Mouse (Mus musculus) limb, embryonic 10.5 days (tissue): ENCODE measurements at regions not wholly inside any gene's neighbourhood (a gene's known extent, or its start where the extent isn't known, plus 50 kb on each side); places are given as distances from the start of the nearest gene placed in this dataset.
A peak's percentile ranks its signal among the peaks of the same experiment; 100 is the strongest.
"Not testable (repeated sequence)": the region's sequence is repeated elsewhere in the genome, so short reads cannot be mapped to it uniquely, and the experiment has no call there.

Experiments used
- DNase-seq: peaks from one replicate; pipeline ENCODE4 v3.0.0-alpha.2; 2017; ENCODE audit warnings: low spot score
- H3K27ac ChIP-seq: fragments of 300-500 bp; sonication (generic); 2 replicates; pipeline ENCODE4 v1.5.1; 2016; ENCODE audit warnings: mild to moderate bottlenecking
- H3K27me3 ChIP-seq: fragments of 300-500 bp; sonication (generic); 2 replicates; pipeline ENCODE4 v1.6.1; 2016; ENCODE audit warnings: low read depth, mild to moderate bottlenecking; ENCODE audit not compliant: poor library complexity, severe bottlenecking
- H3K36me3 ChIP-seq: fragments of 300-500 bp; sonication (generic); 2 replicates; pipeline ENCODE4 v1.6.1; 2016; ENCODE audit warnings: mild to moderate bottlenecking, moderate library complexity
- H3K4me1 ChIP-seq: fragments of 300-500 bp; sonication (generic); 2 replicates; pipeline ENCODE4 v1.6.1; 2016
- H3K4me3 ChIP-seq: fragments of 300-500 bp; sonication (generic); 2 replicates; pipeline ENCODE4 v1.5.1; 2016; ENCODE audit warnings: mild to moderate bottlenecking, moderate library complexity
- H3K9me3 ChIP-seq: fragments of 300-500 bp; sonication (generic); replicated peaks from 2 replicates; pipeline ENCODE4 v1.6.1; 2016; ENCODE audit warnings: mild to moderate bottlenecking
- WGBS: fragments of 180-500 bp; shearing (Covaris S2); methylation state at CpG from one replicate; pipeline ENCODE4 v1.1.7; 2016; 5-methylcytosine and 5-hydroxymethylcytosine counted together

DNA sequence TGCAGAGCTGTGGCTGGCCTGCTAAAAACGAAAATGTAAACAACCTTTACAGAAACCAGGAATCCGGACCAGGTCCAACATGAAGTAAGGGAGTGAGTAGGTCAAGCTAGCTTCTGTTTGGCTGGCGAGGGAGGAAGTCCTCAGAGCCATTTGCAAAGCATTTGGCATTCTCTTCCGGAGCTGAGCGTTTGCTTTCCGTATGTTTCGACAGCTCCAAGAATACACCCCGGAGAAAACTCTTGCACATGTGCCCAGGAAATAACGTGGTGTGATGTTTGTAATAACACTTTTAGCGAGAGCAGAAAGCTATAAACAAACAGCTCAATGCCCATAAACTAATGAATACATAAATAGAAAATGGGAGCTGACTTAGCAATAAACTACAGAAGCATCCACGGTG, 131.6 kb upstream of the Ubl3 start:
- no peak overlapping the region for H3K27ac ChIP-seq
- peaks cover 16% of the 10 kb centered on the region for H3K4me1 ChIP-seq
- WGBS: 85% methylated on average over 11 of the region's 11 CpGs
- H3K9me3 ChIP-seq: no peaks in the 10 kb centered on the region
- H3K27me3 ChIP-seq: no peaks in the 10 kb centered on the region
- no peaks in the 10 kb centered on the region for H3K36me3 ChIP-seq
- no peak overlapping the region for H3K4me3 ChIP-seq
- no peak for DNase-seq

- 96% methylated on average over 6 of the region's 6 CpGs for WGBS
- Histone ChIP-seq H3K27me3 (no peaks in the 10 kb centered on the region), H3K9me3 (no peaks in the 10 kb centered on the region), H3K36me3 (no peaks in the 10 kb centered on the region), H3K4me1 (no peaks in the 10 kb centered on the region), H3K4me3 (no peak overlapping the region), H3K27ac (no peak overlapping the region)
- DNase-seq: no peak
Measured at GRCm38 (mm10) chr5:148682553-148682952, 130.0 kb upstream of the Ubl3 start.

- no peaks in the 10 kb centered on the region for H3K9me3 ChIP-seq
- no peaks in the 10 kb centered on the region for H3K27me3 ChIP-seq
- no peak overlapping the region for H3K27ac ChIP-seq
- no peak for DNase-seq
- H3K4me1 ChIP-seq: no peaks in the 10 kb centered on the region
- 91% methylated on average over 5 of the region's 5 CpGs for WGBS
- H3K4me3 ChIP-seq: no peak overlapping the region
- no peaks in the 10 kb centered on the region for H3K36me3 ChIP-seq
Measured at GRCm38 (mm10) chr5:148680341-148680740, 127.8 kb upstream of the Ubl3 start.

DNA sequence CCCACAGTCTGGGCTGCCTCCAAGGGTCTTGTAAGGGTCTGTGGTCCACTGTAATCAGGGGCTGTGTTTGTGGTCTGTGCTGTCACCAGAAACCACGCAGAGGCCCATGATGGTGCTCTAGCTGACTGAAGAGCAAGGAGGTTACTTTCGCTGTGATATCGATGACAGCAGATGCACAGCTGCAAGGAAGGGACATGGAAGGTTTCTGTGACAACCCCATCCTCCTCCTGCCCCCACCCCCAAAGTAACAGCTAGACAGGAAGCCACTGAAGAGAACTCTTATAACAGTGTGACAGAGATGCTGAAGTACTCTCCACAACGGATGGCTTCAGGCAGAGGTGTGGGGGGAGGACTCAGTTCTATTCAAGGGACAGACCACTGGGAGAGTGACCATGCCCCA, 127.0 kb upstream of the Ubl3 start:
- Histone ChIP-seq H3K27ac (no peak overlapping the region), H3K36me3 (no peaks in the 10 kb centered on the region), H3K27me3 (no peaks in the 10 kb centered on the region), H3K4me1 (no peaks in the 10 kb centered on the region), H3K9me3 (no peaks in the 10 kb centered on the region), H3K4me3 (no peak overlapping the region)
- DNase-seq: no peak
- WGBS: 98% methylated on average over 4 of the region's 4 CpGs

- not testable (repeated sequence) for H3K27me3 ChIP-seq, H3K9me3 ChIP-seq, H3K36me3 ChIP-seq, DNase-seq, H3K4me3 ChIP-seq, H3K27ac ChIP-seq
- WGBS: 95% methylated on average over 12 of the region's 12 CpGs
- H3K4me1 ChIP-seq: peaks cover 12% of the 10 kb centered on the region; the same call in 1 of the 2 replicates
Measured at GRCm38 (mm10) chr5:148678285-148678937, 125.8 kb upstream of the Ubl3 start.

- Histone ChIP-seq H3K36me3 (no peaks in the 10 kb centered on the region), H3K27me3 (no peaks in the 10 kb centered on the region), H3K9me3 (0 out of 2 replicates have a peak, but pooled peaks cover 2% of the 10 kb centered on the region), H3K4me3 (no peak overlapping the region), H3K27ac (peak overlapping the region; percentile 44), H3K4me1 (peaks cover 13% of the 10 kb centered on the region; the same call in 1 of the 2 replicates)
- 84% methylated on average over 12 of the region's 12 CpGs for WGBS
- no peak for DNase-seq
Measured at GRCm38 (mm10) chr5:148674281-148674680, 121.7 kb upstream of the Ubl3 start.

DNA sequence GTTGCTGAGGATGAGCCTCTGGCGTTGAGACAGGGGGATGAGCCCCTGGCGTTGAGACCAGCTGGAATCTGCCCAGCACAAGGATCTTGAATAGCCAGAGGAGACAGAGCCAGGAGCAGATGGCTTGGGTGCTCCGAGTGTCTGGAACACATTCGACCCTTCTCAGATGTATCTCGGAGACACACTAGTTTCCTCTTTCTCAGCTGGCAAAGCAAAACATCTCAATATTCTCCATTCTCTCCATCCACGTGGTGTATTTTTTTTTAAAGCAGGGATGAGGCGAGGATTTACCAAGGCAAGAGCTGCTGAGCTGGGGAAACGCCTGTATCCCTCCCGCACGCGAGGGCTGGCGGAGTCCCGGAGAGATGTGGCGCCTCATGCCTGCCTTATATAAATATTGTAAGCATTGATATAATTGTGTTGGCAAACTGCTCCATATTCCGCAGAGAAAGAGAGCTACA, 109.7 kb upstream of the Ubl3 start:
- Histone ChIP-seq H3K4me3 (no peak overlapping the region), H3K27ac (no peak overlapping the region), H3K36me3 (no peaks in the 10 kb centered on the region), H3K9me3 (no peaks in the 10 kb centered on the region), H3K27me3 (no peaks in the 10 kb centered on the region), H3K4me1 (peaks cover 16% of the 10 kb centered on the region)
- DNase-seq: no peak
- WGBS: 89% methylated on average over 15 of the region's 15 CpGs

DNA sequence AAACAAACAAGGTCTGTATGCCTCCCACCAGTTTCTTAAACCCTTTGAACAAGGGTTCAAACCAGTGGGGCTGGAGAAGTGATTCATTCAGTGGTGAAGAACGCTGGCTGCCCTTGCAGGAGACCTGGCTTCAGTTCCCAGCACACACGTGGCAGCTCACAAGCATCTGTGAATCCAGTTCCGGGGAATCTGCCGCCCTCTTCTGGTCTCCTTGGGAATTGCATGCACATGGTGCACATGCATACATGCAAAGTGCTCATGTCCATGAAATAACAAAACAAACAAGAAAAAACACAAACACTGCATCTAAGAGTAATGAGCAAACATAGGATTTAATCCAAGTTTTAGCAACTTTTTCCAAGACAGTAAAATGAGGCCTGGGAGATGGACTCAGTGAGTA, 108.5 kb upstream of the Ubl3 start:
- no peak for DNase-seq
- Histone ChIP-seq H3K27me3 (no peaks in the 10 kb centered on the region), H3K4me3 (no peak overlapping the region), H3K4me1 (peaks cover 5% of the 10 kb centered on the region), H3K27ac (no peak overlapping the region), H3K36me3 (no peaks in the 10 kb centered on the region), H3K9me3 (no peaks in the 10 kb centered on the region)
- 82% methylated on average over 4 of the region's 4 CpGs for WGBS

GRCm38 (mm10) chr5:148657936-148658640, 105.5 kb upstream of the Ubl3 start:
- no peak overlapping the region for H3K4me3 ChIP-seq
- no peaks in the 10 kb centered on the region for H3K27me3 ChIP-seq
- peaks cover 7% of the 10 kb centered on the region for H3K4me1 ChIP-seq
- H3K27ac ChIP-seq: no peak overlapping the region
- H3K9me3 ChIP-seq: no peaks in the 10 kb centered on the region
- no peaks in the 10 kb centered on the region for H3K36me3 ChIP-seq
- no peak for DNase-seq
- WGBS: 83% methylated on average over 4 of the region's 4 CpGs

- DNase-seq: no peak
- Histone ChIP-seq H3K4me3 (no peak overlapping the region), H3K9me3 (no peaks in the 10 kb centered on the region), H3K27ac (peak overlapping the region; percentile 47; the same call in 1 of the 2 replicates), H3K36me3 (no peaks in the 10 kb centered on the region), H3K4me1 (peaks cover 32% of the 10 kb centered on the region), H3K27me3 (no peaks in the 10 kb centered on the region)
- WGBS: 58% methylated on average over 7 of the region's 7 CpGs
Measured at GRCm38 (mm10) chr5:148652525-148653243, 100.1 kb upstream of the Ubl3 start.

DNA sequence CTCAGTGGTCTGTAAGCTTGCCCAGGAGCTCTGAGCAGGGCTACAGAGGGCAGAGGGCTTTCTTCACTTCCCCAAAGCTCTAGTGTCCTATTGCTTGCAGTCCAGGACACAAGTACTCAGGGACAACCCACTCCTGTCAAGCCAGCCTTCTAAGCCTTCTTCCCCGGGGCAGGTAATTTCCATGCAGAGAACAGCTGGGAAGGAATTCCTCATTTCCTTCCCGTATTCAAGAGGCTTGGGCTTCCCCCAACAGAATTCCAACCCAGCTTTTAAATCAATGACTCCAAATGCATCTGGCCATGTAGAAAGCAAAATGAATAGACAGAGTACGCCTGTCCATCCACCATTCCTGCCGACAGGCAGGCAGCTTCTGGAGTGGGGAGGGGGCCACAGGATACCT, 99.1 kb upstream of the Ubl3 start:
- DNase-seq: no peak

GRCm38 (mm10) chr5:148649573-148649972, 97.0 kb upstream of the Ubl3 start:
- DNase-seq, H3K4me3 ChIP-seq, H3K27ac ChIP-seq, H3K36me3 ChIP-seq, H3K9me3 ChIP-seq, H3K27me3 ChIP-seq: not testable (repeated sequence)
- 96% methylated on average over 7 of the region's 7 CpGs for WGBS
- peaks cover 48% of the 10 kb centered on the region for H3K4me1 ChIP-seq

More for the DNA sequence above, 99.1 kb upstream of the Ubl3 start:
- Histone ChIP-seq H3K4me3 (no peak overlapping the region), H3K9me3 (no peaks in the 10 kb centered on the region), H3K36me3 (no peaks in the 10 kb centered on the region), H3K27me3 (no peaks in the 10 kb centered on the region), H3K4me1 (peaks cover 32% of the 10 kb centered on the region), H3K27ac (0 out of 2 replicates have a peak overlapping the region, but pooled peaks have one; percentile 0)
- 66% methylated on average over 4 of the region's 4 CpGs for WGBS

- H3K27ac ChIP-seq: no peak overlapping the region
- no peaks in the 10 kb centered on the region for H3K27me3 ChIP-seq
- DNase-seq: no peak
- 85% methylated on average over 9 of the region's 9 CpGs for WGBS
- H3K4me1 ChIP-seq: peaks cover 48% of the 10 kb centered on the region
- no peaks in the 10 kb centered on the region for H3K9me3 ChIP-seq
- H3K4me3 ChIP-seq: no peak overlapping the region
- no peaks in the 10 kb centered on the region for H3K36me3 ChIP-seq
Measured at GRCm38 (mm10) chr5:148649123-148649522, 96.5 kb upstream of the Ubl3 start.
